12 mouse cellular contexts compared by ENCODE assay signal in genomic region chr8:111469013-111469412, GRCm38 (mm10). TPM values are rescaled to one million over a fixed set of nuclear protein-coding genes. Genes with fewer than 3 reads are reported as not detected.
DNase-seq lines count a peak whose midpoint lies in the region; ATAC-seq lines count a peak whose summit lies in the region.
"Had no signal": no experiment of that assay in that cellular context is flagged by ENCODE, and none has a peak within 500 bp of the region (broad histone marks: within the 10 kb centered on the region; RNA-seq: fewer than 3 reads in every experiment).

No protein-coding gene starts in this region.

- H3K4me1 ChIP-seq in heart, embryonic 11.5 days (ENCODE audit: control insufficient read depth, insufficient read depth, low read length) = no peaks in the 10 kb centered on the region

- WGBS in heart, embryonic 11.5 days (ENCODE audit: insufficient replicate concordance) = 83% methylated on average over 6 of the region's 6 CpGs

- no peak overlapping the region for H3K4me2 ChIP-seq in heart, embryonic 11.5 days
- H3K4me2 ChIP-seq: midbrain, embryonic 12.5 days had no signal

- H3K27me3 ChIP-seq in heart, embryonic 11.5 days (ENCODE audit: control insufficient read depth, insufficient read depth, low read length) = no peaks in the 10 kb centered on the region
- H3K27me3 ChIP-seq: midbrain, embryonic 12.5 days had no signal

- no peak overlapping the region for H3K27ac ChIP-seq in heart, embryonic 11.5 days (ENCODE audit: low read depth, low read length)
- H3K27ac ChIP-seq: left cerebral cortex, adult 2 months; midbrain, embryonic 12.5 days had no signal

- DNase-seq in cerebellum, adult 9-10 months = peak; percentile 27
- no peak for DNase-seq in cerebellum, postnatal 4 days (ENCODE audit: low spot score in 2 of 2)
- peak; percentile 28 for DNase-seq in left cerebral cortex, adult 11 months (ENCODE audit: low spot score)
- DNase-seq in left cerebral cortex, postnatal 4 days = no peak
- DNase-seq in adipocyte (ENCODE audit: low spot score) = peak; percentile 26
- DNase-seq in kidney, postnatal 10 days = peak; percentile 37
- no peak for DNase-seq in embryo, embryonic 11 days
- DNase-seq: cerebellum, postnatal 36 days; heart, adult 18-20 months had no signal

- no peak overlapping the region for H3K9ac ChIP-seq in heart, embryonic 11.5 days (ENCODE audit: low read depth, low read length)
- H3K9ac ChIP-seq: midbrain, embryonic 12.5 days had no signal

- intact Hi-C loops in left cerebral cortex, postnatal 4 days (cut with DNase I) = loop anchor here (10.0 kb wide), 1 partner anchor 156 kb away; no protein-coding TSS in a partner anchor

- H3K4me3 ChIP-seq in heart, embryonic 11.5 days (ENCODE audit: low read depth, low read length) = no peak overlapping the region
- H3K4me3 ChIP-seq: left cerebral cortex, adult 2 months; midbrain, embryonic 12.5 days had no signal

- H3K9me3 ChIP-seq in heart, embryonic 11.5 days (replicated peaks; ENCODE audit: control insufficient read depth, low read length) = no peaks in the 10 kb centered on the region
- H3K9me3 ChIP-seq: midbrain, embryonic 12.5 days had no signal

- no peaks in the 10 kb centered on the region for H3K36me3 ChIP-seq in heart, embryonic 11.5 days (ENCODE audit: control insufficient read depth, insufficient read depth, low read length)
- H3K36me3 ChIP-seq: midbrain, embryonic 12.5 days had no signal

- no peak for ATAC-seq in heart, embryonic 11.5 days (replicated peaks; ENCODE audit: insufficient number of reproducible peaks, low FRiP score, low TSS enrichment)

RNA-seq across cellular contexts. Expression of gene Wdr59, which starts 52.9 kb away (rescaled TPM):
- 10 to 100 TPM; 23.9 to 25.5 TPM for total RNA-seq in left cerebral cortex, postnatal 4 days (2021)
- polyA plus RNA-seq in heart, embryonic 11.5 days (2014; fragmentation: Nextera tagmentation; extraction: Ambion mirVana) = 2.5 and 4.2 TPM in 2 replicates

Comparison
In these comparisons a context has a peak if more than half of its experiments do, and no peak if none do; other contexts are left out.
1. DNase-seq: peak in cerebellum, adult 9-10 months (single experiment), left cerebral cortex, adult 11 months (single experiment), adipocyte (single experiment) and kidney, postnatal 10 days (single experiment); none in cerebellum, postnatal 4 days (0 of 2), left cerebral cortex, postnatal 4 days (single experiment) and embryo, embryonic 11 days (single experiment).